Mouse (Mus musculus): ENCODE measurements around the gene Map3k19.

The Map3k19 gene

DNA sequence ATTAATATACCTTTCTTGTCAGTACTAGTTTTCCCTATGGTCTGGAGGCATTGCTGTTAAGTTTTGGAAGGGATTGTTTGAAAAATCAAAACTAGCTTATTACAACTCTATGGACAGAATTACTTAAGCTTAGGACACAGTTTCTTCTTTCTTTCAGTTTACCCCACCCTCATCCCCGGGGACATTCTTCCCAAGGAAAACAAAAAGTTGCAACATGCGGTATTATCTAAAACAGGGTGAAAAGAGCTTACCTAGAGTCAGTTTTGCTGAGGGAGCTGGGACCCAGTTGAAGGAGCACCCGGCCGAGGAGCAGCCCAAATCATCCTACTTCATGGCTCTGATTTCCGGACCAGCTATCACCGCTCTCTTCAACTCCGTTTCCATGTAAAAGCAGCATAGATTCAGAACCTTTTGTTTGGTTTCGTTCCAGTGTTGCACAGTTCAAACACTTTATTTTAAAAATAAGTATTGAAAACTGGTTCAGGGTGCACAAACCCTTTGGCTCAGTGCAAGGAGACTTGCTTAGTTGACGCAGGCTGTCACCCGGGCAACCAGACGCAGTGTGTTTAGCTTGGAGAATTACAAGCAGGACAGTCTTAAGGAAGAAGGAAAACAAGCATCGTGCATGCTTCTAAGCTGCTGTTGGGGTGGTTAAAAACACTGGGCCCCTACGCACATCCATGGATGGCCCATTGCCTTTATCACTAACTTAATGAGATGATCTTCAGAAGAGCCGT lies at the start of gene Map3k19:
TSS of gene Map3k19 (minus strand) at position 546 of the 737 bp plus-strand sequence.
- no peak for DNase-seq

DNA sequence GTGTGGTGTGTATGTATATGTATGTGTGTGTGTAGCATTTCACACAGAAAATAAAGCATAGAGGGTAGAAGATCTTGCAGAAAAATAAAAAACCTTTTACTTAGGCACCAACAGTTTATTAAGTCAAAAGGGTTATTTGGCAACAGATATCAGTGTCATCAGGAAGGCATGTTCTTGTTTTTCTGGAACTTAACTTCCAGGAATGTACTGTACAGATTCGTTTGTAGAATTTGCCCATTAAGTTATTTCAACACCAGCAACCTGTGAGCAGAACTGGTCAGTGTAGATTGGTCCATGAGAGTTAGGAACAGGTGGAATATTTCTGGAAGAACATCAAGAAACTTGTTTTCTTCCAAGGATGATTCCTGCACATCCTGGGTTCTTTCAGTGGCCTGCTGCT lies 44.6 kb upstream of the Map3k19 start:
- no peak for DNase-seq

DNA sequence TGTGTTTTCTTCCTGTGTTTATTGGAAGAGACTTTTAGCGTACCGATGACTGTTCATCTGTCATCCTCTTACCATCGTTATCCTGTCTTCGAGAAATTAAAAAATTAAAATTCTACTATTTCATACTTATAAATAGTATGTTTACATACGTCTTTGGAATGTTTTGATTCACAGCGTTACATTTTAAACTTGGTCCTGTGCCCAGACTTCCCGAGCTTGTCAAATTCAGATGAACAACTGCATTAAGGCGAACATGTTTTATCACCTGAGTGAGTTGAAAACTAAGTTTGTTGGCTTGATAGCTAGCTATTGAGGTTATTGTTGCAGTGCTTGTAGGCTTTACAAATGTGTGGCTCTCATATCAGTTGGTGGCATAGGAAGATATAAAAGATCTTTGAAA lies 14.4 kb upstream of the Map3k19 start:
- DNase-seq, result no peak

DNA sequence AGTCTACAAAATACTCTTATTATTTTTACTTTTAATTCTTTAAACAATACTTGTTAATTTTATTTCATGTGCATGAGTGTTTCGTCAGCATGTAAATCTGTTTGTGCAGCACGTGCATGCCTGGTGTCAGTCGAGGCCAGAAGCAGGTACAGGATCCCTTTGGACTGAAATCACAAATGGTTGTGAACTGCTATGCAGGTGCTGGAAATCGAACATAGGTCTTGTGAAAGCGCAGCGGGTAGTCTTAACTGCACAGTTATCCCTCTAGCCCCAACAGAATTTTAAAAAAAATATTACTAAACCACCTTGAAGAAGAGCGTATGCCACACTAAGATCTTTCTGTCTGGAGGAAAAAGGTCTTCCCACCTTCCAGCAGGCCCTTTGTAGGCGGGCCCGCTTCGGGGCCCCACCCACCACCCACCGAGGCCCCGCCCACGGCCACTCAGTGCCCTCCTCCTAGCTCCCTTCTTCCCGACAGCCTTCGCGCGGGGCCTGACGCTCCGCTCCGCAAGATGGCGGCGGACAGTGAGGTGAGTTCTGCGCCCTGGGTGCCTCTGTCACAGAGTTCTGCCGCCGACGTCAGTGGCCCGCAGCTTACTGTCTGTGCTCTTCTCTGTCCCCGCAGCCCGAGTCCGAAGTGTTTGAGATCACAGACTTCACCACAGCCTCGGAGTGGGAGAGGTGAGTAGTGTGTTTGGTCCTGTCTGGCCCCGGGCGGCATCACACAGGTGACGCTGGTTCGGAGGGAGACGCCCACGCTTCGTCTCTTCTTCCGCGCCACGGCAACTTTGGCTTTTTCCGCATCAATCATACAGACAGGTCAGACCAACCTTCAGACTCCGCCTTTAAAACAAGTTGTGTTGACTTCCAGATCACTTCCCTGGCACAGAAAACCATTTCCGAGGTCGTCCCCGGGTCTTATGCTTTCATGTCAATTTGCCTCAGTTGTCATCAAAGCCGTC lies 13.8 kb upstream of the Map3k19 start, which contains the start of gene Rab3gap1:
TSS of gene Rab3gap1 (plus strand) at position 474 of the 962 bp plus-strand sequence.
- peak; percentile 83 to 85 for DNase-seq

DNA sequence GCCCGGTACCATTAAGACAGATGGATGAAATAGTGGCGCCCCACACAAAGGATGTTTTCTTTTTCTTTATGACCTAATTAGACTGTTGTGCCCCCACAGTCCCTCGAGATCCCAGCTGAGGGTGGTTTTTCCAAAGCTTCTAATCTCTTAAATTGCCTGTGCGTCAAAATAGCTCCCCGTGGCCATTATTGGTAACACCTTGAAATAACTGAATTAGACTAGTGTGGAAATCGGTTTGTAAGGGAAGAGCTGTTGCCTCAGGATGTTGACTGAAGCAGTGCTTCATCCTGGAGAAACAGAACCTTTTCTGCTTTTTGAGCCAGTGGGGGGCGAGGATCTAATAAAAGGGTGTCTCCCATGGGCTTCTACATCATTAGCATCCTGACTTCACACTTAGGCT lies 9.0 kb upstream of the Map3k19 start:
- no peak for DNase-seq

DNA sequence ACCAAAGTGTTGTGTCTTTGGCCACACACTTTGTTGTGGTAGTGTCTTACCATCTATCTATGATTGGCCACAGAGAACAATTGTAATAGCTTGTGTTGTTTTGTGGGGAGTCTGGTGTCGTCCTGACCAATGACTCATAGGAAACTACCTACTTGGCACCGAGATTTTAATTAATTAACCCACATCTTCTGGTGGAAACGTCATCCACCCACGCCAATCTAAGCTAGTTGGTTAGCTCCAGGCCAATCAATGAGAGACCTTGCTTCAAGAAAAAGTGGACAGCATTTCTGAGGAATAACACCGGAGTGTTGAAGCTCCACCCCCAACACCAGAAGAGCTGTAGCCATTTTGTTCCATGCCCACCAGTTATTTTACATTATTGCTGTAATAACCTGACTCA lies 7.1 kb upstream of the Map3k19 start:
- DNase-seq, result no peak

DNA sequence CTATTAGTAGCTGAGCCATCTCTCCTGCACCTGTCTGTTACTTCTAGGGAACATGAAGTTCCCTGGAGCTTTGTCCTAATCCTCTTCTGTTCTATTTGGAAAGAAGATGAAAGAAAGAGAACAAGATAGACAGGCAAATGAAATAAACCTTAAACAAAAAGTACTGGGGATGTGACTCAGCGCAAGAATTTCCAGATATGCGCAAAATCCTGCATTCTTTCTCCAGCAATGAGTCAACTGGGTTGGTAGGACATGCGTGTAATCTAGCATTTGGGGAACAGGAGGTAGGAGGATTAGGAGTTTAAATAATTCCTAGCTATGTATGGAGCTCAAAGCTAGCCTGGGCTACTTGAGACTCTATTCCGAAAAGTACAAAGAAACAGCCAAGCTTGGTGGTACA lies 5.7 kb upstream of the Map3k19 start:
- no peak for DNase-seq

DNA sequence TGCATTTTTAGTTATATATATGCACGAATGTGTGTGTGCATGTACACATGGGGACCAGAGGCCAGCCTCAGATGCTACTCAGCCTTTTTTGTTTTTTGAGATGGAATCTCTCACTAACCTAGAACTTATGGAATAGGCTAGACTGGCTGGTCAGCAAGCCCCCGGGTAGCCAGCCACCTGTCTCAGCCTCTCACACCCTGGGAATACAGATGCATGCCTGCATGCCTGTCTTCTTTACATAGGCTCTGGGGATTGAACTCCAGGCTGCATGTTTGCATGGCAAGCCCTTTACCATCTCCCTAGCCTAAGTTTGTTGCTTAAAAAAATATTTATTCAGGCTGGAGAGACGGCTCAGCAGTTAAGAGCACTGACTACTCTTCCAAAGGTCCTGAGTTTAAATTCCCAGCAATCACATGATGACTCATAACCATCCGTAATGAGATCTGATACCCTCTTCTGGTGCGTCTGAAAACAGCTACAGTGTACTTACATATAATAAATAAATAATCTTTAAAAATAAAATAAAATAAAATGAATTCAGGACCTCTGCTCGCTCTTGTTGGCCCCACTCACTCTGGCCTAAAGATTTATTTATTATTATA lies 5.1 kb upstream of the Map3k19 start:
- DNase-seq, result no peak

DNA sequence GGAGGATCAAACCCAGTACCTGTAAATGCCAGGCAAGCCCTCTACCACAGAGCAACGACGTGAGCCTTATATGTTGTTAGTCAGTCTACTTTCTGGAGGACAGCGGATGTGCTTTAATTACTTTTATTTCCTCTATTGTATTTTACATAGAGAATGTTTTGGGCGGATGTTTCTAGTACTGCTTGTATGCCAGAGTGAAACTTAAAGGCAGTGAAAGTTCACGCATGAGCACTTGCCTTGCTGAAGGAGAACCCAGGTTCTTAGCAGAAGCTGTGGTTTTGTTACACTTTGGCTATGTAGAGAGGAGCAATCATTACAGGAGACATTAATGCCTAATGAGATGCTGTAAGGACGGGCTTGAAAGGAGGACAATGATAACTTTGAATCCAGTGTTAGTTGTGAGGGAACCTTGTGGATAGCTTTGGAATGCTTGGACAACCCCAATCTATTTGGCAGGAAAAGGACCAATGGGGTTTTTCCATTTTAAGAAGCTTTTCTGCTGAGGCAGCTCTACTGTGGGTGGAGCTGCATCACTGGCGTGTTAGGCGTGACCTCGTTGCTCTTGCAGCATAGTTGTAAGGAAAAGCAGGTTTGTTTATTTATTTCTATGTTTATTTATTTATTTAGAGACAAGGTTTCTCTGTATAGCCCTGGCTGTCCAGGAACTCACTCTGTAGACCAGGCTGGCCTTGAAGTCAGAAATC lies 4.3 kb upstream of the Map3k19 start:
- no peak for DNase-seq

DNA sequence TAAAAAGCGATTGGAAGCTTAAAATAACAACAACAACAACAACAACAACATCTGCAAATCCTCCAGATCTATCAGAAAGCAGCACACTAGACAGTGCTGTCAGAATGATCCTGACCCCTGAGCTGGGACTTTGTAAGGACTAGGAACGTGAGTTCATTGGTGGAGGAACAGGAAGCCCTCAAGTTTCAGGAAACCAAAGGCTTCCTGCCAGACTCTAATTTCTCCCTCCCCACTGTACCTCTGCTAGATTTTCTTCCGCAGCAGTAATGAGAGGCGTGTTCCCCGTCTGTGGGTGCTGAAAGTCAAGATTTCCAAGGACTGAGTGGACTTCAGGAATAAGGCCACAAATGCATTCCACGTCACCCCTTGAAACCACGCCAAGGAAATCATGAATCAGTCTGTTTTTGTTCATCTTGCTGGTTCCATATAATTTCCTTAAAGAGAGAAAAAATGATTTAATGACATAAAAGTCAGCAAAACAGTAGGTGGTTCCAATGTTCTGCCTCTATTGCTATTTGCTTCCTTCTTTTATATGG lies 4.7 kb downstream of the Map3k19 start:
- peak in 1 of 2 experiments; percentile 7 for DNase-seq

DNA sequence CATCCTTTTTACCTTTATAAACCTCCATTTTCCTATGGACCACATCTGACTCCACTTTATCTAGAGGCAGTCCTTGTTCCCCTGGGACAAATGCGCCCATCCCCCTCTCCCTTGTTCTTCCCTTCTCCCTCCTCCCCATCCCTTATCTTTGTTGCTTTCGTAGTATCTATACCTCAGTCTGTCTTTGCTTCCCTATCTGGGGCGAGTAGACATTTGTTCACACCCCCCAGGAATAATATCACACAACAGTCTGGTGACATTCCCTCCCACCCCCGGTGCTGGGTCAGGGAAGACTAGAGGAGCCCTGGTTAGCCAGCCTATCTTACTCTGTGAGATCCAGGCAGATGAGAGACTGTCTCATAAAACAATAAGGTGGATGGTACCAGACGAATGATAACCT lies 9.4 kb downstream of the Map3k19 start:
- DNase-seq, result no peak

DNA sequence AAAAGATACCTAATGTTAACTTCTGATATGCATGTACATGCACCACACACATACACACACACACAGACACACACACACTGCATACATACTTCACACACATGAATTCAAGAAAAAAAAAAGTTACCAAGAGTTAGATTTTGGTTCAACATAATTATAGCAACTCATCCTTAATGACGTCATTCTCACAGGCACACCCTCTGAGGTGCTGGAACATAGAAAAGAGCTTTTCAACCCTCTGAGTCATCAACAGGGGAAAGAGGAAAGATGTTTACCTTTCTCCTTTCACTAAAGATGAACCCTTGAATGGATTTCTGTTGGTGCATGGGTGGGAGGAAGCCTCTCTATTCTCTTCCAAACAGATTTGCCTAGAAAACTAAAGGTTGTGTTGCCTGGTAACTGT lies 16.2 kb downstream of the Map3k19 start:
- no peak for DNase-seq

DNA sequence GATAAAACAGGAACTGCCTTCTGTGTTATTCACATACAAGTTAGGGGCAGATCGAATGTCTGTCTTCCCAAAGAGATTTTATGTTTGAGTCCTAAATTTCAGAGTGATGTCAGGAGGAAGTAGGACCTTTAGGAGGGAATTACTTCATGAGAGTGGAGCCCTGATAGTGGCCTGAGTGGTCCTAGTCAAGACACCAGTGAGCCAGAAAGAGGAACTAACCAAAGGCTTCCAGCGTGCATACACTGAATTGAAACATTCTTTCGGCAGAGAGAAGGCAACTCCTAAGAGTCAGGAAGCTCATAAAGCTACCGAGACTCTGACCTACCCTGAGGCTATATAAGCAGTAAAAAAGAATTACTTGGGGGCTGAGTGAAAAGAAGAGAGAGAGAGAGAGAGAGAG lies 18.2 kb downstream of the Map3k19 start:
- no peak for DNase-seq

DNA sequence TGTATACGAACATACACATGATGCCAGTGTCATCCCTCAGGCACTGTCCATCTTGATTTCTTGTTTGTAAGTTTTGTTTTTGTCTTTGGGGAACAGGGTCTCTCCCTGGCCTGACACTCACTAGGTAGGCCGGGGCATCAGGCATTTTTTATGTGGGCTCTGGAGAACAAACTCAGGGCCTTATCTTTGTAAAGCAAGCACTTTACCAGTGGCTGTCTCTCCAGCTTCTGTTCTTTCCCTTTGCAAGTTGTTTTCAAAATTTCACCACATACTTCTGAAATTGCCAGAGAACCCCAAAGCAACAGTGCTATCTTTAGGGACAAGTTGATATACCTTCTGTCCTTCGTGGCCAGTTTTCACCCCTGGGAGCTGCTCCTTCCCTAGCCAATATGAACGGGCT lies 20.6 kb downstream of the Map3k19 start:
- DNase-seq, result no peak

DNA sequence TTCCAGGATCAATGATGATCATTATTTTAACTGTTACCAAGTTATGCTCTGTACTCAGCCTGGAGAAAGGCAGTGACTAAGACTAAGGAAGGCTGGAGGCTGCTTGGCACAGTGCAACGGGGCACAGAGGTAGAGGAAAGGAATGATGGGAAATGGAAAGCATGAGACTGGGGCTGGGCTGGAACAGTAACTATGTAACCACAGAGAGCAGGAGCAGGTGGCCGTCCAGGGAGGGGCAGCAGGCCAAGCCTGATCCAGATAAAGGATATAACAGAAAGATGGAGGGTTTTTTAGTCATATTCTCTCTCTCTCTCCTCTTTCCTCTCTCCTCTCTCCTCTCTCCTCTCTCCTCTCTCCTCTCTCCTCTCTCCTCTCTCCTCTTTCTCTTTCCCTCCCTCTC lies 21.1 kb downstream of the Map3k19 start:
- DNase-seq, result no peak

DNA sequence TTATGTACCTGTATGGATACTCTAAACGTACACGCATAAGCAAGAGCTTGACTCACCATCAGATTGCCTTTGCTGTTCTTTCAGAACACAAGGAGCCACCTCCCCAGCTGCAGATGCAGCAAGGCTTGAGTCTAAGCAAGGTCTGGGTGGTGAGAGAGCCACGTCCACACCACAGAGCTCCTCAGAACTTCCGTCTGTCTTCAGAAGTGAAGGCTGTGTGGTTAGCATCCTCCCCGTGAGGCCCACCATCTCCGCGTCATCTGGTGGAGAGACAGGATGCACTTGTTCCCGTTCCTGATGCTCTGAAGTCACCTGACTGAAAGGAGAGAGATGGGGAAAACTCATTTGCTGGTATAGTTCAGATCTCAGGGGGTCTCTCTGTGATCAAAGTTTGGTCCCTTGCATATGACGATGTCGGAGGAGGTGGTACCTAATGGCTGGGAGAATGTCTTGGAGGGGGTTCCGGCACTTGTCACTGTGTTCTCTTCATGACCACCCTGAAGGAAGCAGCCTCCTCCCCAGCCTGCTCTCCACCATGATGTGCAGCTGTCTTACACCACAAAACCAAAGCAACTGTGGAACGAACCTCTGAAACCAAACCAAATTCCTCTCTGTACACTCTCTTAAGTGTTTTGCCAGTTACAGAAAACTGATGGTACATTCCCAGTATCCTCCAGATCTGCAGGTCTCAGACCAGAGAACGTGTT lies 24.5 kb downstream of the Map3k19 start:
- DNase-seq, result peak; percentile 57 to 72

DNA sequence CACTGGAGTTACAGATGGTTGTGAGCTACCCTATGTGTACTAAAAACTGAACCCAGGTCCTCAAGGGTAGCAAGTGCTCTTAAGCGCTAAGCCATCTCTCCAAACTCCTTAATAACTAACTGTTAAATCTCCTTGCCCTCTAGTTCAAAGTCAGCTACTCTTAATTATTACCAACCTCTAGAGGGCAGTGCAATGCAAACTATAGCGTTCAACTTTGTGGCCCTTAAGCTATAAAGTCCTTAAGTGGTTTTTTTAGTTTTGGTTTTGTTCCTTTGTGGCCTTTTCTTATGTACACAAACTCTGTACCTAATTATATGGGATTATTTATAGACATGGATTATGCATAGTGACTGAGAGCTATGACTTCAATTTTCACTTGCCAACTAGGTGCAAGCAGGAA lies 27.5 kb downstream of the Map3k19 start:
- DNase-seq, result no peak

DNA sequence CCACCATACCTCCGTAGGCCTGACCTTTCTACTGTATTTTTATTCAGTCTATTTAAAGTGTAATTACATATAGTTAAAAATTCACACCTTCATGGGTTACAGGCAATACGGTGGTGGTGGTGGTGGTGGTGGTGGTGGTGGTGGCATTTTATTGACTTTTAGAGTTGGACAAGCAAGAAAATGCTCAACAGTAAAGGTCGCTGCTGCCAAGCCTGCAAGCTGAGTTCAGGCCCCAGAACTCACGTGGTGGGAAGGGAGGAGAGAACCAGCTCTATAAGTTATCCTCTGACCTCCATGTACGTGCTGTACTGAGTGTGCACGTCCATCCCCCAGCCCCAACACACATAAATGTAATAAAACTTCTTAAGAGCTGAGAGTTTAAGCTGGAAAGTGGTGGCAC lies 38.5 kb downstream of the Map3k19 start:
- no peak for DNase-seq

DNA sequence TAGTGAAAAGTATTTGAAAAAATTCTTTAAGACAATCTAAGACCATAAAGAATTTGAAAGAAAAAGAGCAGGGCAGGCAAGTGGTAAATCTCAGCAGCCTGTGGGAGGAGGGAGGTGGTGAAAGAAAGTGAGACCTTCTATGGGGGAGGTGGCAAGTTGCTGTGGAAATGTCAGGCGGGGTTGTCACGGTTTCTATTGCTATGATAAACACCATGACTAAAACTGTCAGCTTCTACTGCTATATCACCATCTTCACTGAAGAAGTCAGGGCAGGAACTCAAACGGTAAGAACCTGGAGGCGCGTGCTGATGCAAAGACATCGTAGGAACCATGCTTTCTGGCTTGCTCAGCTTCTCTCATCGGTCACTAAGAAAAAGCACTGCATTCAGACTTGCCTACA lies 41.9 kb downstream of the Map3k19 start:
- DNase-seq, result no peak

DNA sequence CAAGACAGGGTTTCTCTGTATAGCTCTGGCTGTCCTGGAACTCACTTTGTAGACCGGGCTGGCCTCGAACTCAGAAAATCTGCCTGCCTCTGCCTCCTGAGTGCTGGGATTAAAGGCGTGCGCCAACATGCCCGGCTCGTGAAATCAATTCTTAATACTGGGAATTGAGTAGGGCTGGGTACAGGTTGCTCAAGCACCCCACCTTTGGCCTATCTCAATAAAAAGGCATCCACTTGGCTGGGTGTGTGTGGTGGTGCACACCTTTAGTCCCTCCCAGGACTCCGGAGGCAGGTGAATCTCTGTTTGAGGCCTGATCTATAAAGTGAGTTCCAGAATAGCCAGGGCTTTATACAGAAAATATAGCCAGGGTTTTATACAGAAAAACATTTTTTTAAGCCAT lies 46.2 kb downstream of the Map3k19 start:
- DNase-seq, result no peak

DNA sequence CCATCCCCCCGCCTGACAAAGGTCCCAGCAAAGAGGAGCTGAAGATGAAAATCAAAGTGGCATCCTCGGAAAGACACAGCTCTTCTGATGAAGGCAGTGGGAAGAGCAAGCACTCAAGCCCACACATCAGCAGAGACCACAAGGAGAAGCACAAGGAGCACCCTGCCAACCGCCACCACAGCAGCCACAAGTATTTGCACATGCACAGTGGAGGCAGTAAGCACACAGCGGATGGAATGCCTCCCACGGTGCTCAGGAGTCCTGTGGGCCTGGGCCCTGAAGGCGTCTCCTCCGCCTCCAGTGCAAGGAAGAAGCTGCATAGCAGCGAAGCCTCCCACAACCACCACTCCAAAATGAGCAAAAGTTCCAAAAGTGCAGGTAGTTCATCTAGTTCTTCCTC lies 51.9 kb downstream of the Map3k19 start:
- no peak for DNase-seq

DNA sequence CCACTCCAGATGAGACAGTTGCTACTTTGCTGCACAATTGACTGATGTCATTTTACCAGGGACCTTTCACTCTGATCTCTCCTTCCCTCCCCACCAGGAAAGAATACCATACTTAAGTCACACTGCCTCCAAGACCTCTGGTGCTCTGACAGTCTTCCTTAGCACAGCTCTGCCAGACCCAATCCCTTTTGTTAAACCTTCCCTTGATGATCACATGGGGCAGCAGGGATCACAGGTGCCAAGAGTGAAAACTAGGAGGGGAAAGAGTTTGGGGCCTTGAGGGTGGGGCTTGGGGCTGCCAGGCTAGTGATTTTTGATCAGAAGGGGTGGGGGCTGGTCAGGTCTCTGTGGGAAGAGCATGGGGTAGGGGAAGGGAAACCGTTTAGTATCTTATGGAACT lies 58.1 kb downstream of the Map3k19 start:
- no peak for DNase-seq

All from thymus, adult 18-20 months (tissue).